Mouse (Mus musculus): ENCODE results near the gene Phactr2. TPM values are rescaled to one million over a fixed set of nuclear protein-coding genes. Genes with fewer than 3 reads are reported as not detected.
A peak's percentile ranks its signal among the peaks of the same experiment; 100 is the strongest.
"Not testable (repeated sequence)": the region's sequence is repeated elsewhere in the genome, so short reads cannot be mapped to it uniquely, and the experiment has no call there.

The Phactr2 gene
- polyA plus RNA-seq, 1 experiment from 2014 or later, result 16.8 TPM

DNA sequence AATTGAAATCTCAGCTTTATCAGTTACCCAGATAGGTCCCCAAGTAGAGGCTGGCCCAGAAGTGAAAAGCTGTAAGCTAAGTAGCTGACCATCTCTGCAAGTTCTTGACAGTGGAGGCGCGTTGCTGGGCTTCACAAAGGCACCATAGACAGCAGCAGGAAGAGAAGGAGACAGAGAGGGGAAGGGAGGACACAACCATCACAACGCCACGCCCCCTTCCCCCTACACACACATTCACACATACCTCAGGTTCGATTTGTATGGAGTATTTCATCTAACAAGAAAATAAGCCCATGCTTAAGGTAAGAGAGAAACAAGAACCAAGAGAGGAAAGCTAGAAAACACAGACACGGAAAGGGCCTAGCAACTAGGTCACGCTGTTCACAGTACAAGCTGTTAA, 909 bp upstream of the Phactr2 start:
- Histone ChIP-seq H3K9me3 (ENCODE audit: control insufficient read depth, low read length) (no peaks in the 10 kb centered on the region), H3K4me1 (replicated peaks; ENCODE audit: control insufficient read depth, insufficient read depth) (no peaks in the 10 kb centered on the region), H3K4me3 (ENCODE audit: low read depth, low read length) (no peak overlapping the region), H3K36me3 (ENCODE audit: control insufficient read depth, insufficient read depth, low read length) (no peaks in the 10 kb centered on the region), H3K4me2 (replicated peaks; ENCODE audit: low read depth) (peak overlapping the region; percentile 99; the same call in 1 of the 2 replicates), H3K9ac (ENCODE audit: low read length) (no peak overlapping the region), H3K27ac (replicated peaks) (no peak overlapping the region), H3K27me3 (ENCODE audit: control insufficient read depth, insufficient read depth, low read length) (no peaks in the 10 kb centered on the region)
- 41% methylated on average over 7 of the region's 7 CpGs for WGBS
- TF ChIP-seq CTCF (IDR thresholded peaks at IDR 0.05; ENCODE audit: low read depth) (no peak), EP300 (optimal IDR thresholded peaks at IDR 0.05) (no peak)
- ATAC-seq (ENCODE audit: low FRiP score, low TSS enrichment) (no peak), DNase-seq (ENCODE audit: low spot score) (no peak)

DNA sequence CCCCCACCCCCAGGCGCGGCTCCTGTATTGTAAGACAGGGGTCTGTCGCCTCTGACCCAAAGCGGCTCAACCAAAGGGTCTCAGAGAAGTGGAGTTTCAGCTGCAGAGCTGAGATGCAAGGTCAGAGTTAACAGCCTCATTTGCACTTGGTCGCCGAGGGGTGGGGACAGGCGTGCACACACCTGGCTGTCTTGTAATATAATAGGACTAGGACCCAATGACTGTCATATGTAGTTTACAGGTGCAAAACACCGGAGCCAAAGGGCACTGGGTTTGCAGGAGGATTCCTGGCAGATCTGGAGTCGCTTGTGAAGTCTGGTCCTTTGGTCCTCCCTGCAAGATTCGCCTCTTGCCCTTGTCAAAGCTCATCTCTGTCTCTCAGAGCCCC, 350 bp upstream of the Phactr2 start:
- peak overlapping the region; percentile 99 for H3K4me2 ChIP-seq (replicated peaks; ENCODE audit: low read depth)
- ATAC-seq (ENCODE audit: low FRiP score, low TSS enrichment) (no peak; the same call in 1 of the 2 replicates), DNase-seq (ENCODE audit: low spot score) (no peak)
- no peaks in the 10 kb centered on the region for H3K36me3 ChIP-seq (ENCODE audit: control insufficient read depth, insufficient read depth, low read length)
- no peaks in the 10 kb centered on the region for H3K27me3 ChIP-seq (ENCODE audit: control insufficient read depth, insufficient read depth, low read length)
- H3K4me3 ChIP-seq (ENCODE audit: low read depth, low read length), result peak overlapping the region; percentile 72
- peak overlapping the region; percentile 69 for H3K27ac ChIP-seq (replicated peaks)
- 4% methylated on average over 10 of the region's 10 CpGs for WGBS
- H3K4me1 ChIP-seq (replicated peaks; ENCODE audit: control insufficient read depth, insufficient read depth), result no peaks in the 10 kb centered on the region
- peak overlapping the region; percentile 82 for H3K9ac ChIP-seq (ENCODE audit: low read length)
- H3K9me3 ChIP-seq (ENCODE audit: control insufficient read depth, low read length), result no peaks in the 10 kb centered on the region
- TF ChIP-seq CTCF (IDR thresholded peaks at IDR 0.05; ENCODE audit: low read depth) (no peak), EP300 (optimal IDR thresholded peaks at IDR 0.05) (no peak)

DNA sequence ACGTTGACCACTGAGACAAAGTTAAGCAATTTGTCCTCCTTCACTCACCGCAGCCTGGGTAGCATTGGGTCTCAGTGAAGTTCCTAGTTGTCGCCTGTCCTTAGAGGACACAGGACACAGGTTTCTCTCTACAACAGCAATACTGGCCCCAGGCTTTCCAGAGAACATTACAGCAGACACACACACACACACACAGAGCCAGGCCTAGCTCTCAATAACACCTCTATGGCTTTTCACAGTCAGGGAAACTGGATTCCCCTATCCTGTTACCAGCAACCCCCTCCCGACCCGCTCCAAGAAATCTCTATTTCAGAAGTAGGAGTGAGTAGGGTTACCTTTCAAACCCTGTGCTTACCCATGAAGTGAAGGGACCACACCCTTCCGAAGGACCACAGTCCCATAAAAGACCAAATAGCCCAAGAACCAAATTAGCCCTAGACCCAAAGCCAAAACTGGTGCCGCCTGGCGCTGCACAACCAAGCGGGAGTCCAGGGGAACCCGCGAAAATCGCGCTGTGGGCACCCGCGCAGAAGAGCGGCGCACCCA, 852 bp downstream of the Phactr2 start:
- Histone ChIP-seq H3K36me3 (ENCODE audit: control insufficient read depth, insufficient read depth, low read length) (no peaks in the 10 kb centered on the region), H3K27ac (replicated peaks) (peak overlapping the region; percentile 69), H3K9ac (ENCODE audit: low read length) (peak overlapping the region; percentile 82), H3K4me2 (replicated peaks; ENCODE audit: low read depth) (peak overlapping the region; percentile 99), H3K4me1 (replicated peaks; ENCODE audit: control insufficient read depth, insufficient read depth) (no peaks in the 10 kb centered on the region), H3K27me3 (ENCODE audit: control insufficient read depth, insufficient read depth, low read length) (no peaks in the 10 kb centered on the region), H3K9me3 (ENCODE audit: control insufficient read depth, low read length) (no peaks in the 10 kb centered on the region), H3K4me3 (ENCODE audit: low read depth, low read length) (peak overlapping the region; percentile 72)
- ATAC-seq (ENCODE audit: low FRiP score, low TSS enrichment) (no peak), DNase-seq (ENCODE audit: low spot score) (no peak)
- WGBS, result 17% methylated on average over 17 of the region's 17 CpGs
- TF ChIP-seq EP300 (optimal IDR thresholded peaks at IDR 0.05) (no peak), CTCF (IDR thresholded peaks at IDR 0.05; ENCODE audit: low read depth) (no peak)

DNA sequence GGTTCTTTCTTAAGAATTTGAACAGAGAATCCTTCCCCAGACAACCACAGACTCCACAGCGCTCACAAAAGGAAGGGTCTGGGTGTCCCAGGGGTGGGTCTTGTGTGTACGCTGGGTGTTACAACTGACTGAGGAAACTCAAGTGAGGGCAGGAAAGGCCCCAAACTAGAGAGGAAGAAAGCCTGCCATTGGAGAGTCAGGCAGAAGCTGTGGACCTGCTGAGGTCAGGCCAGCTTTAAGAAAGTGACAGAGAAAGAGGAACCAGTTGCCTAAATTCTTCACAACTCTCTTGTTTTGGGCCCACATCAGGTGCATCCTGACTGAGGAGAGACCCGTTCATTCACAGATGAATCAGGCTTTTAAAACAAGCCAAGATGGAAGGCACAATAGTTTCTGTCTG, 4.0 kb downstream of the Phactr2 start:
- H3K36me3 ChIP-seq (ENCODE audit: control insufficient read depth, insufficient read depth, low read length), result no peaks in the 10 kb centered on the region
- H3K4me1 ChIP-seq (replicated peaks; ENCODE audit: control insufficient read depth, insufficient read depth), result no peaks in the 10 kb centered on the region
- H3K4me3 ChIP-seq (ENCODE audit: low read depth, low read length), result no peak overlapping the region
- H3K27ac ChIP-seq (replicated peaks), result no peak overlapping the region
- DNase-seq (ENCODE audit: low spot score) (no peak), ATAC-seq (ENCODE audit: low FRiP score, low TSS enrichment) (no peak)
- 77% methylated on average over 3 of the region's 3 CpGs for WGBS
- no peak overlapping the region for H3K4me2 ChIP-seq (replicated peaks; ENCODE audit: low read depth)
- H3K9me3 ChIP-seq (ENCODE audit: control insufficient read depth, low read length), result no peaks in the 10 kb centered on the region
- no peaks in the 10 kb centered on the region for H3K27me3 ChIP-seq (ENCODE audit: control insufficient read depth, insufficient read depth, low read length)
- no peak overlapping the region for H3K9ac ChIP-seq (ENCODE audit: low read length)
- no peak for TF ChIP-seq EP300 (optimal IDR thresholded peaks at IDR 0.05)
- no peak for TF ChIP-seq CTCF (IDR thresholded peaks at IDR 0.05; ENCODE audit: low read depth)

DNA sequence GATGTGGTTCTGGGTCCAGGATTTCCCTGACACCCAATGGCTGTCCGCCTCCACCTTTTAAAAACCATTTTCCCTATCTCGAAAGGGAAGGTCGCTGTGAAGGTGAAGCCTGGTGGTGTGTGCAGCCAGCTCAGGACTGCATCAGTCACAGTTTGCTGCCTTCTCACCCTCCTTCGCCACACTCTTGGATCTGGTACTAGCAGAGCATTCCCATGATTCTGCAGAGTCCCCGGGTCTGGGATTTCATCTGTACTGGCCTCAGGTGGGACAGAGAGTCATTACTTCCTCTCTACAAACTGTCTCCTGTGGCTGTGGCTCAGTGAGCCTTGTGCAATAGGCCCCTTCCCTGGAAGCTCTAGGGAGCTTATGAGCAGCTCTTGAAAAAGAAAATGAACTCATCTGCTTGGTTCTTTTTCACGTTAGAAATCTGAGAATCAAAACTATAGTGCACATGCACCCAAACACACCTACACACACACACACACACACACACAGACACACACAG, 6.1 kb downstream of the Phactr2 start:
- 78% methylated on average over 6 of the region's 6 CpGs for WGBS
- ATAC-seq (ENCODE audit: low FRiP score, low TSS enrichment); DNase-seq (ENCODE audit: low spot score); H3K4me1 ChIP-seq (replicated peaks; ENCODE audit: control insufficient read depth, insufficient read depth); H3K4me3 ChIP-seq (ENCODE audit: low read depth, low read length); H3K27me3 ChIP-seq (ENCODE audit: control insufficient read depth, insufficient read depth, low read length); H3K9me3 ChIP-seq (ENCODE audit: control insufficient read depth, low read length); H3K9ac ChIP-seq (ENCODE audit: low read length); H3K36me3 ChIP-seq (ENCODE audit: control insufficient read depth, insufficient read depth, low read length); H3K4me2 ChIP-seq (replicated peaks; ENCODE audit: low read depth): not testable (repeated sequence)
- peak overlapping the region; percentile 81; the same call in 1 of the 2 replicates for H3K27ac ChIP-seq (replicated peaks)

DNA sequence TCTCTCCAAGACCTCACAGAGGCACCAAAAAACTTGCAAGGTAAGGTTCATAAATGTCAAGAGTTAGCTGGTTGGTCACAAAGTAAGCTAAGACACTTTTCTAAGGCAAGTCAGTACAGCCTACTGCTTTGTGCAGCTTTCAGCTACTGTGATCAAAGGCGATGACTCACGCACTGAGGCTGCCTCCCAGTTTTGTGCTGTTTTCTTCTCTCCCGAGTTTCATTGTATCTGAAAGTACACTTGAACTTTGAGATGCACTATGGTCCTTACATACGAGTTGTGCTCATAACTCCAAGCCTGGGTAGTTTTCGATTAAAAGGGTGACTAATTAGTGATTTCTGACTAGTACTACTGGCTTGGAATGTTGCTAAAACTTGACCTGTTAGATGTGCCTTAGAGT, 7.3 kb downstream of the Phactr2 start:
- DNase-seq (ENCODE audit: low spot score) (peak; percentile 65), ATAC-seq (ENCODE audit: low FRiP score, low TSS enrichment) (peak; percentile 92)
- peak overlapping the region; percentile 81 for H3K27ac ChIP-seq (replicated peaks)

DNA sequence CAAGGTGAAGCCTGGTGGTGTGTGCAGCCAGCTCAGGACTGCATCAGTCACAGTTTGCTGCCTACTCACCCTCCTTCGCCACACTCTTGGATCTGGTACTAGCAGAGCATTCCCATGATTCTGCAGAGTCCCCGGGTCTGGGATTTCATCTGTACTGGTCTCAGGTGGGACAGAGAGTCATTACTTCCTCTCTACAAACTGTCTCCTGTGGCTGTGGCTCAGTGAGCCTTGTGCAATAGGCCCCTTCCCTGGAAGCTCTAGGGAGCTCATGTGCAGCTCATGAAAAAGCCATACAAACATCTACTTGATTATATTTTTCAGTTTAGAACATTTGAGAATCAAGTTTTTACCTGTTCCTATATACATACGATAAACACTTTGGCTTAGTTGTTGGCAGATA, 9.9 kb downstream of the Phactr2 start:
- not testable (repeated sequence) for H3K36me3 ChIP-seq (ENCODE audit: control insufficient read depth, insufficient read depth, low read length)

More for the DNA sequence above, 7.3 kb downstream of the Phactr2 start:
- Histone ChIP-seq H3K4me3 (ENCODE audit: low read depth, low read length) (no peak overlapping the region), H3K36me3 (ENCODE audit: control insufficient read depth, insufficient read depth, low read length) (no peaks in the 10 kb centered on the region), H3K4me2 (replicated peaks; ENCODE audit: low read depth) (no peak overlapping the region), H3K9me3 (ENCODE audit: control insufficient read depth, low read length) (no peaks in the 10 kb centered on the region), H3K27me3 (ENCODE audit: control insufficient read depth, insufficient read depth, low read length) (no peaks in the 10 kb centered on the region), H3K4me1 (replicated peaks; ENCODE audit: control insufficient read depth, insufficient read depth) (no peaks in the 10 kb centered on the region), H3K9ac (ENCODE audit: low read length) (no peak overlapping the region)
- no peak for TF ChIP-seq EP300 (optimal IDR thresholded peaks at IDR 0.05)
- TF ChIP-seq CTCF (IDR thresholded peaks at IDR 0.05; ENCODE audit: low read depth), result no peak
- WGBS, result 44% methylated on average over 5 of the region's 5 CpGs

More for the DNA sequence above, 9.9 kb downstream of the Phactr2 start:
- H3K4me3 ChIP-seq (ENCODE audit: low read depth, low read length); ATAC-seq (ENCODE audit: low FRiP score, low TSS enrichment); DNase-seq (ENCODE audit: low spot score); H3K9ac ChIP-seq (ENCODE audit: low read length); H3K4me2 ChIP-seq (replicated peaks; ENCODE audit: low read depth); H3K4me1 ChIP-seq (replicated peaks; ENCODE audit: control insufficient read depth, insufficient read depth); H3K9me3 ChIP-seq (ENCODE audit: control insufficient read depth, low read length); H3K27ac ChIP-seq (replicated peaks); H3K27me3 ChIP-seq (ENCODE audit: control insufficient read depth, insufficient read depth, low read length): not testable (repeated sequence)
- WGBS, result 71% methylated on average over 3 of the region's 3 CpGs

Data from stomach, postnatal 0 days (tissue).